In genomic region chr6:29430681-29431420, GRCm38 (mm10) we compare ENCODE assay signal across 14 mouse cellular contexts. TPM values are rescaled to one million over a fixed set of nuclear protein-coding genes. Genes with fewer than 3 reads are reported as not detected.
DNase-seq lines count a peak whose midpoint lies in the region; ATAC-seq and TF ChIP-seq lines count a peak whose summit lies in the region.
"Had no signal": no experiment of that assay in that cellular context is flagged by ENCODE, and none has a peak within 500 bp of the region (broad histone marks: within the 10 kb centered on the region; RNA-seq: fewer than 3 reads in every experiment).

No protein-coding gene starts in this region.

- no peak for TF ChIP-seq CTCF in C2C12 (IDR thresholded peaks at IDR 0.05; ENCODE audit: control insufficient read depth, insufficient read depth, insufficient read length)
- no peak for TF ChIP-seq CTCF in gastrocnemius, adult 2 months (IDR thresholded peaks at IDR 0.05)

- peaks cover 19% of the 10 kb centered on the region for H3K4me1 ChIP-seq in liver, embryonic 12.5 days

- H3K79me2 ChIP-seq in C2C12 (ENCODE audit: control insufficient read depth, insufficient read depth): peaks cover 28% of the 10 kb centered on the region

- peak overlapping the region; percentile 10 for H3ac ChIP-seq in C2C12 (ENCODE audit: control insufficient read depth, insufficient read length, low read depth)

- H3K36me3 ChIP-seq in C2C12 (ENCODE audit: control insufficient read depth, insufficient read depth): no peaks in the 10 kb centered on the region
- H3K36me3 ChIP-seq in liver, embryonic 12.5 days: no peaks in the 10 kb centered on the region
- H3K36me3 ChIP-seq: embryonic facial prominence, embryonic 12.5 days; kidney, embryonic 15.5 days had no signal

- no peak overlapping the region for H3K9ac ChIP-seq in liver, embryonic 12.5 days
- H3K9ac ChIP-seq: embryonic facial prominence, embryonic 12.5 days; kidney, embryonic 15.5 days had no signal

- H3K9me3 ChIP-seq in liver, embryonic 12.5 days (replicated peaks): no peaks in the 10 kb centered on the region
- H3K9me3 ChIP-seq: embryonic facial prominence, embryonic 12.5 days; kidney, embryonic 15.5 days had no signal

- H3K4me2 ChIP-seq in liver, embryonic 12.5 days: no peak overlapping the region
- H3K4me2 ChIP-seq: embryonic facial prominence, embryonic 12.5 days; kidney, embryonic 15.5 days had no signal

- no peak for ATAC-seq in liver, embryonic 12.5 days

- H3K27me3 ChIP-seq in C2C12 (ENCODE audit: control insufficient read depth, insufficient read depth, insufficient read length): no peaks in the 10 kb centered on the region
- H3K27me3 ChIP-seq in liver, embryonic 12.5 days (replicated peaks): peaks cover 64% of the 10 kb centered on the region

- H3K79me3 ChIP-seq in C2C12 (ENCODE audit: low read depth): peaks cover 22% of the 10 kb centered on the region

- H3K27ac ChIP-seq in gastrocnemius, adult 2 months: peak overlapping the region; percentile 99
- no peak overlapping the region for H3K27ac ChIP-seq in liver, embryonic 12.5 days
- H3K27ac ChIP-seq: embryonic facial prominence, embryonic 12.5 days; kidney, embryonic 15.5 days had no signal

- intact Hi-C loops in gastrocnemius, adult 2 months (cut with DNase I): no loop called here

- peak; percentile 85 for DNase-seq in MN1 (ENCODE audit: low spot score)
- DNase-seq in gastrocnemius, adult 2 months: peak; percentile 90
- DNase-seq in heart, postnatal 4 days: peak; percentile 66
- no peak for DNase-seq in frontal cortex, postnatal 10 days (ENCODE audit: low spot score in 2 of 2)
- DNase-seq in kidney, postnatal 25 days: no peak
- DNase-seq: liver; thymus, postnatal 36 days had no signal

- H3K4me3 ChIP-seq in C2C12 (ENCODE audit: insufficient read depth, poor library complexity, severe bottlenecking): no peak overlapping the region
- peak overlapping the region; percentile 94 for H3K4me3 ChIP-seq in gastrocnemius, adult 2 months
- no peak overlapping the region for H3K4me3 ChIP-seq in liver, embryonic 12.5 days
- H3K4me3 ChIP-seq: embryonic facial prominence, embryonic 12.5 days; kidney, embryonic 15.5 days had no signal

- 44% methylated on average over 15 of the region's 15 CpGs for WGBS in liver, embryonic 12.5 days (ENCODE audit: insufficient replicate concordance)

TF ChIP-seq in C2C12, 6 proteins besides CTCF, POLR2A, EP300 and RAD21:
- TF ChIP-seq CEBPB (IDR thresholded peaks at IDR 0.05; ENCODE audit: low read depth) (no peak), FOSL1 (IDR thresholded peaks at IDR 0.05; ENCODE audit: insufficient read depth, low read length, poor library complexity, severe bottlenecking) (peak; percentile 51), MAX (IDR thresholded peaks at IDR 0.05) (peak; percentile 69)
TF ChIP-seq in C2C12: peak in this region for 2.

RNA-seq across cellular contexts. Expression of gene Flnc, which starts 2.2 kb away (rescaled TPM):
- 51.0 TPM for polyA plus RNA-seq in C2C12 (2012; fragmentation: generic; extraction: Trizol)
- total RNA-seq in gastrocnemius, adult 2 months (2021): 100 to 1,000 TPM; 285 to 430 TPM
- 100 to 1,000 TPM; 303 to 309 TPM for total RNA-seq in heart, postnatal 4 days (2021)
- 2.2 and 2.8 TPM in 2 replicates for polyA plus RNA-seq in liver, embryonic 12.5 days (2016; fragmentation: Nextera tagmentation; extraction: Ambion mirVana)
- total RNA-seq: hematopoietic stem cell, adult 5-6 weeks; megakaryocyte, adult 5-6 weeks had no signal

RNA-seq across cellular contexts. Expression of gene Ccdc136, which starts 34.7 kb away (rescaled TPM):
- polyA plus RNA-seq in C2C12 (2012; fragmentation: generic; extraction: Trizol): 8.1 TPM
- 10 to 100 TPM in 1 of 2 experiments, 1 to 10 TPM in 1; 9.6 to 10.5 TPM for total RNA-seq in gastrocnemius, adult 2 months (2021)
- total RNA-seq in heart, postnatal 4 days (2021): 10 to 100 TPM; 10.6 to 15.8 TPM
- polyA plus RNA-seq in liver, embryonic 12.5 days (2016; fragmentation: Nextera tagmentation; extraction: Ambion mirVana): 0.94 and 1.8 TPM in 2 replicates

RNA-seq across cellular contexts. Expression of gene Atp6v1f, which starts 36.7 kb away (rescaled TPM):
- polyA plus RNA-seq in C2C12 (2012; fragmentation: generic; extraction: Trizol): 210 TPM
- total RNA-seq in gastrocnemius, adult 2 months (2021): 100 to 1,000 TPM; 110 to 112 TPM
- 100 to 1,000 TPM; 110 to 117 TPM for total RNA-seq in heart, postnatal 4 days (2021)
- polyA plus RNA-seq in liver, embryonic 12.5 days (2016; fragmentation: Nextera tagmentation; extraction: Ambion mirVana): 149 and 161 TPM in 2 replicates

RNA-seq across cellular contexts. Expression of gene Atp6v1fnb, which starts 40.4 kb away (rescaled TPM):
- polyA plus RNA-seq in C2C12 (2012; fragmentation: generic; extraction: Trizol): not detected
- not detected for total RNA-seq in gastrocnemius, adult 2 months (2021)
- total RNA-seq in heart, postnatal 4 days (2021): not detected
- polyA plus RNA-seq in liver, embryonic 12.5 days (2016; fragmentation: Nextera tagmentation; extraction: Ambion mirVana): not detected in 2 replicates
- polyA plus RNA-seq: kidney, embryonic 15.5 days; spleen, adult 2 months had no signal

RNA-seq across cellular contexts. Expression of gene Opn1sw, which starts 42.6 kb away (rescaled TPM):
- polyA plus RNA-seq in C2C12 (2012; fragmentation: generic; extraction: Trizol): 0.06 TPM
- under 1 TPM; 0.17 to 0.18 TPM for total RNA-seq in gastrocnemius, adult 2 months (2021)
- total RNA-seq in heart, postnatal 4 days (2021): not detected
- 0.08 TPM in 1 of 2 replicates, not detected in the other for polyA plus RNA-seq in liver, embryonic 12.5 days (2016; fragmentation: Nextera tagmentation; extraction: Ambion mirVana)
- total RNA-seq: hematopoietic stem cell, adult 5-6 weeks; megakaryocyte, adult 5-6 weeks had no signal
- polyA plus RNA-seq: spleen, adult 2 months had no signal

Comparison
In these comparisons a context has a peak if more than half of its experiments do, and no peak if none do; other contexts are left out.
1. DNase-seq: peak in MN1 (single experiment), gastrocnemius, adult 2 months (single experiment) and heart, postnatal 4 days (single experiment); none in frontal cortex, postnatal 10 days (0 of 2) and kidney, postnatal 25 days (0 of 2).